Mouse (Mus musculus): ENCODE measurements at regions not wholly inside any gene's neighbourhood (a gene's known extent, or its start where the extent isn't known, plus 50 kb on each side); places are given as distances from the start of the nearest gene placed in this dataset.

- TF ChIP-seq CTCF (IDR thresholded peaks at IDR 0.05; ENCODE audit: low read depth, low read length) (no peak), GATA1 (IDR thresholded peaks at IDR 0.05; ENCODE audit: borderline replicate concordance, low read length) (no peak), TAL1 (conservative IDR thresholded peaks at IDR 0.05; ENCODE audit: low read depth, low read length) (no peak), POLR2AphosphoS5 (IDR thresholded peaks at IDR 0.05; ENCODE audit: insufficient replicate concordance, low read depth, low read length) (no peak)
Measured at GRCm38 (mm10) chr3:41472586-41472985, 82.9 kb upstream of the Jade1 start.
